Mouse (Mus musculus) midbrain, embryonic 16.5 days (tissue): ENCODE results near the gene Naa80. TPM values are rescaled to one million over a fixed set of nuclear protein-coding genes. Genes with fewer than 3 reads are reported as not detected.
A peak's percentile ranks its signal among the peaks of the same experiment; 100 is the strongest.

ENCODE experiments used
- ATAC-seq: fragments of 200-750 bp; cut with Nextera tagmentation; 2 replicates; pipeline ENCODE4 v1.8.0; 2017; ENCODE audit warnings: moderate TSS enrichment
- H3K27ac ChIP-seq: fragments of 300-500 bp; sonication (generic); 2 replicates; pipeline ENCODE4 v1.5.1; 2014; ENCODE audit warnings: mild to moderate bottlenecking, low read length, mixed read lengths
- H3K27me3 ChIP-seq: fragments of 300-500 bp; sonication (generic); 2 replicates; pipeline ENCODE4 v1.6.1; 2014; ENCODE audit warnings: low read depth, low read length, mixed read lengths; ENCODE audit not compliant: control insufficient read depth, insufficient read depth
- H3K36me3 ChIP-seq: fragments of 300-500 bp; sonication (generic); 2 replicates; pipeline ENCODE4 v1.6.1; 2014; ENCODE audit warnings: mild to moderate bottlenecking, low read length, moderate library complexity, mixed read lengths; ENCODE audit not compliant: control insufficient read depth, insufficient read depth
- H3K4me1 ChIP-seq: fragments of 300-500 bp; sonication (generic); 2 replicates; pipeline ENCODE4 v1.6.1; 2014; ENCODE audit warnings: mild to moderate bottlenecking, low read length, mixed read lengths; ENCODE audit not compliant: control insufficient read depth, insufficient read depth
- H3K4me2 ChIP-seq: fragments of 300-500 bp; sonication (generic); 2 replicates; pipeline ENCODE4 v1.6.1; 2014; ENCODE audit warnings: mild to moderate bottlenecking, low read length, mixed read lengths
- H3K4me3 ChIP-seq: fragments of 300-500 bp; sonication (generic); 2 replicates; pipeline ENCODE4 v1.5.1; 2014; ENCODE audit warnings: low read depth, mild to moderate bottlenecking, low read length, moderate library complexity, mixed read lengths
- H3K9ac ChIP-seq: fragments of 300-500 bp; sonication (generic); 2 replicates; pipeline ENCODE4 v1.6.1; 2014; ENCODE audit warnings: low read depth, low read length, mixed read lengths
- H3K9me3 ChIP-seq: fragments of 300-500 bp; sonication (generic); replicated peaks from 2 replicates; pipeline ENCODE4 v1.6.1; 2014; ENCODE audit warnings: mild to moderate bottlenecking, low read length, mixed read lengths; ENCODE audit not compliant: control insufficient read depth, poor library complexity, severe bottlenecking
- WGBS: fragments of 180-500 bp; shearing (Covaris S2); extraction: QIAGEN DNeasy Blood & Tissue Kit; methylation state at CpG from one replicate; pipeline ENCODE4 v1.1.7; 2014; 5-methylcytosine and 5-hydroxymethylcytosine counted together
- polyA plus RNA-seq: library from polyadenylated mRNA; unstranded; fragments of >200 nt; fragmentation: Nextera tagmentation; extraction: Ambion mirVana; gene quantifications from 2 replicates; pipeline ENCODE4 v1.2.1, GENCODE M21; 2015

Naa80 gene
- polyA plus RNA-seq, 1 experiment from 2014 or later = 18.6 TPM

GRCm38 (mm10) chr9:107603251-107603650, 24.6 kb downstream of the Naa80 start:
- 87% methylated on average over 6 of the region's 6 CpGs for WGBS
- Histone ChIP-seq H3K9me3 (no peaks in the 10 kb centered on the region), H3K27ac (no peak overlapping the region), H3K4me3 (no peak overlapping the region), H3K4me2 (no peak overlapping the region), H3K9ac (no peak overlapping the region), H3K36me3 (no peaks in the 10 kb centered on the region), H3K27me3 (no peaks in the 10 kb centered on the region), H3K4me1 (peaks cover 6% of the 10 kb centered on the region)
- ATAC-seq = no peak

- ATAC-seq = no peak
- Histone ChIP-seq H3K9ac (0 out of 2 replicates have a peak overlapping the region, but pooled peaks have one; percentile 10), H3K27me3 (no peaks in the 10 kb centered on the region), H3K9me3 (no peaks in the 10 kb centered on the region), H3K4me2 (0 out of 2 replicates have a peak overlapping the region, but pooled peaks have one; percentile 8), H3K36me3 (no peaks in the 10 kb centered on the region), H3K4me1 (peaks cover 8% of the 10 kb centered on the region), H3K27ac (no peak overlapping the region), H3K4me3 (no peak overlapping the region)
- 44% methylated on average over 20 of the region's 23 CpGs for WGBS
Measured at GRCm38 (mm10) chr9:107605041-107605661, 26.5 kb downstream of the Naa80 start.

- no peaks in the 10 kb centered on the region for H3K9me3 ChIP-seq
- no peaks in the 10 kb centered on the region for H3K27me3 ChIP-seq
- no peak for ATAC-seq
- no peak overlapping the region for H3K9ac ChIP-seq
- peaks cover 11% of the 10 kb centered on the region for H3K4me1 ChIP-seq
- WGBS = 28% methylated on average over 9 of the region's 9 CpGs
- H3K4me2 ChIP-seq = no peak overlapping the region
- H3K36me3 ChIP-seq = no peaks in the 10 kb centered on the region
- no peak overlapping the region for H3K27ac ChIP-seq
- H3K4me3 ChIP-seq = no peak overlapping the region
Measured at GRCm38 (mm10) chr9:107606591-107606990, 27.9 kb downstream of the Naa80 start.

GRCm38 (mm10) chr9:107607036-107607435, 28.3 kb downstream of the Naa80 start:
- ATAC-seq = no peak
- H3K4me2 ChIP-seq = no peak overlapping the region
- no peaks in the 10 kb centered on the region for H3K9me3 ChIP-seq
- peaks cover 15% of the 10 kb centered on the region for H3K4me1 ChIP-seq
- no peaks in the 10 kb centered on the region for H3K27me3 ChIP-seq
- H3K4me3 ChIP-seq = no peak overlapping the region
- H3K27ac ChIP-seq = no peak overlapping the region
- H3K36me3 ChIP-seq = no peaks in the 10 kb centered on the region
- 83% methylated on average over 2 of the region's 2 CpGs for WGBS
- no peak overlapping the region for H3K9ac ChIP-seq

- Histone ChIP-seq H3K27ac (no peak overlapping the region), H3K27me3 (no peaks in the 10 kb centered on the region), H3K4me2 (no peak overlapping the region), H3K9me3 (no peaks in the 10 kb centered on the region), H3K36me3 (no peaks in the 10 kb centered on the region), H3K4me1 (peaks cover 13% of the 10 kb centered on the region), H3K9ac (no peak overlapping the region), H3K4me3 (no peak overlapping the region)
- WGBS = 54% methylated on average over 9 of the region's 9 CpGs
- no peak for ATAC-seq
Measured at GRCm38 (mm10) chr9:107607653-107608245, 29.1 kb downstream of the Naa80 start.

- Histone ChIP-seq H3K27ac (no peak within 1 kb of the TSS), H3K4me2 (no peak within 1 kb of the TSS), H3K9ac (no peak within 1 kb of the TSS), H3K4me3 (no peak within 1 kb of the TSS), H3K27me3 (no peaks in the 10 kb centered on the region), H3K9me3 (no peaks in the 10 kb centered on the region), H3K4me1 (peaks cover 17% of the 10 kb centered on the region), H3K36me3 (no peaks in the 10 kb centered on the region)
- 39% methylated on average over 12 of the region's 12 CpGs for WGBS
- no peak for ATAC-seq
Measured at GRCm38 (mm10) chr9:107608741-107609432, 30.2 kb downstream of the Naa80 start, which contains the start of gene Sema3b. TSS of gene Sema3b (minus strand) at chr9:107609229.

- no peaks in the 10 kb centered on the region for H3K27me3 ChIP-seq
- no peaks in the 10 kb centered on the region for H3K9me3 ChIP-seq
- H3K4me3 ChIP-seq = no peak overlapping the region
- H3K4me2 ChIP-seq = no peak overlapping the region
- peaks cover under 1% of the 10 kb centered on the region; the same call in 1 of the 2 replicates for H3K36me3 ChIP-seq
- no peak overlapping the region for H3K27ac ChIP-seq
- H3K9ac ChIP-seq = no peak overlapping the region
- H3K4me1 ChIP-seq = peaks cover 17% of the 10 kb centered on the region
- ATAC-seq = no peak
- 67% methylated on average over 4 of the region's 4 CpGs for WGBS
Measured at GRCm38 (mm10) chr9:107609433-107609830, 30.7 kb downstream of the Naa80 start.

GRCm38 (mm10) chr9:107611456-107612190, 32.9 kb downstream of the Naa80 start:
- peaks cover 17% of the 10 kb centered on the region for H3K4me1 ChIP-seq

More at GRCm38 (mm10) chr9:107611456-107612190, 32.9 kb downstream of the Naa80 start:
- Histone ChIP-seq H3K27ac (peak overlapping the region; percentile 99), H3K9me3 (no peaks in the 10 kb centered on the region), H3K27me3 (no peaks in the 10 kb centered on the region), H3K4me2 (peak overlapping the region; percentile 73), H3K36me3 (peaks cover 21% of the 10 kb centered on the region), H3K9ac (peak overlapping the region; percentile 88), H3K4me3 (peak overlapping the region; percentile 35)
- no peak for ATAC-seq
- WGBS = 72% methylated on average over 6 of the region's 6 CpGs
